In the genomic region with DNA sequence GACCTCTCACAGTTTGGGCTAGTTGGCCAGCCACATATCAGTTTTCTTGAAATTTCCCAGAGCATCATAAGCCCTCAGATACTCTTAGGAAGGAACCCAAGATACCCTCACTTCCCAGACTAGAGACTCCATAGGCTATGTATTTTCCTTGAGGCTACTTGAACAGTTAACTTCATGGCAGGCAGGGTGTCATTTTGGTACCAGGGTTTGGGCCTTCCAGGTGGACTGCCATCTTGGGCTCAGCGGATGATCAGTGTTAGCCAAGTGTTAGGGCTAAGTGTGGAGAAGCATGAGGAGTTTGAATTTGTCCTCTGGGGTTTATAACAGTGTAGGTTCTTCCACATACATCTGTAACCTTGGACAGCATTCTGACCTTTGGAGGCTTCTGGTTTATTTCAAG, we compare ENCODE assay signal across 21 mouse cellular contexts.
DNase-seq lines count a peak whose midpoint lies in the region; ATAC-seq lines count a peak whose summit lies in the region.
"Had no signal": no experiment of that assay in that cellular context is flagged by ENCODE, and none has a peak within 500 bp of the region (broad histone marks: within the 10 kb centered on the region; RNA-seq: fewer than 3 reads in every experiment).

No protein-coding gene starts in this region.

- peaks cover 6% of the 10 kb centered on the region for H3K4me1 ChIP-seq in embryonic facial prominence, embryonic 14.5 days (ENCODE audit: control insufficient read depth, insufficient read depth, low read length)
- peaks cover 10% of the 10 kb centered on the region for H3K4me1 ChIP-seq in embryonic facial prominence, embryonic 10.5 days
- no peaks in the 10 kb centered on the region for H3K4me1 ChIP-seq in heart, embryonic 10.5 days
- H3K4me1 ChIP-seq in heart, embryonic 11.5 days (ENCODE audit: control insufficient read depth, insufficient read depth, low read length) = no peaks in the 10 kb centered on the region
- peaks cover 9% of the 10 kb centered on the region for H3K4me1 ChIP-seq in embryonic facial prominence, embryonic 15.5 days
- H3K4me1 ChIP-seq: embryonic facial prominence, embryonic 12.5 days; forebrain, embryonic 13.5 days; forebrain, embryonic 15.5 days had no signal

- H3K9ac ChIP-seq in embryonic facial prominence, embryonic 14.5 days (ENCODE audit: low read depth, low read length) = no peak overlapping the region
- H3K9ac ChIP-seq in heart, embryonic 11.5 days (ENCODE audit: low read depth, low read length) = no peak overlapping the region
- H3K9ac ChIP-seq in embryonic facial prominence, embryonic 15.5 days = no peak overlapping the region
- H3K9ac ChIP-seq: embryonic facial prominence, embryonic 12.5 days; forebrain, embryonic 13.5 days; forebrain, embryonic 15.5 days; forebrain, postnatal 0 days had no signal

- H3K4me2 ChIP-seq in embryonic facial prominence, embryonic 14.5 days (ENCODE audit: low read depth, low read length) = no peak overlapping the region
- no peak overlapping the region for H3K4me2 ChIP-seq in heart, embryonic 11.5 days
- H3K4me2 ChIP-seq in embryonic facial prominence, embryonic 15.5 days (replicated peaks) = no peak overlapping the region
- H3K4me2 ChIP-seq: embryonic facial prominence, embryonic 12.5 days; forebrain, embryonic 13.5 days; forebrain, embryonic 15.5 days had no signal

- WGBS in embryonic facial prominence, embryonic 14.5 days = 100% methylated on average over 1 of the region's 1 CpGs
- WGBS in embryonic facial prominence, embryonic 10.5 days = 92% methylated on average over 1 of the region's 1 CpGs
- 97% methylated on average over 1 of the region's 1 CpGs for WGBS in heart, embryonic 10.5 days
- 97% methylated on average over 1 of the region's 1 CpGs for WGBS in heart, embryonic 11.5 days (ENCODE audit: insufficient replicate concordance)
- WGBS in embryonic facial prominence, embryonic 15.5 days = 90% methylated on average over 1 of the region's 1 CpGs

- H3K36me3 ChIP-seq in embryonic facial prominence, embryonic 14.5 days (ENCODE audit: control insufficient read depth, insufficient read depth, low read length) = no peaks in the 10 kb centered on the region
- H3K36me3 ChIP-seq in embryonic facial prominence, embryonic 10.5 days (replicated peaks) = no peaks in the 10 kb centered on the region
- no peaks in the 10 kb centered on the region for H3K36me3 ChIP-seq in heart, embryonic 10.5 days
- H3K36me3 ChIP-seq in heart, embryonic 11.5 days (ENCODE audit: control insufficient read depth, insufficient read depth, low read length) = no peaks in the 10 kb centered on the region
- no peaks in the 10 kb centered on the region for H3K36me3 ChIP-seq in embryonic facial prominence, embryonic 15.5 days
- H3K36me3 ChIP-seq: embryonic facial prominence, embryonic 12.5 days; forebrain, embryonic 15.5 days; G1E had no signal

- no peaks in the 10 kb centered on the region for H3K27me3 ChIP-seq in embryonic facial prominence, embryonic 14.5 days (replicated peaks; ENCODE audit: control insufficient read depth, insufficient read depth, low read length)
- H3K27me3 ChIP-seq in embryonic facial prominence, embryonic 10.5 days (replicated peaks; ENCODE audit: low read depth, poor library complexity, severe bottlenecking) = no peaks in the 10 kb centered on the region
- H3K27me3 ChIP-seq in heart, embryonic 10.5 days (ENCODE audit: insufficient read depth, poor library complexity, severe bottlenecking) = no peaks in the 10 kb centered on the region
- no peaks in the 10 kb centered on the region for H3K27me3 ChIP-seq in heart, embryonic 11.5 days (ENCODE audit: control insufficient read depth, insufficient read depth, low read length)
- H3K27me3 ChIP-seq in embryonic facial prominence, embryonic 15.5 days = no peaks in the 10 kb centered on the region
- H3K27me3 ChIP-seq: embryonic facial prominence, embryonic 12.5 days; forebrain, embryonic 13.5 days; forebrain, embryonic 15.5 days; Patski had no signal

- no peak for DNase-seq in embryonic facial prominence, embryonic 14.5 days (ENCODE audit: low spot score)
- DNase-seq in embryonic facial prominence, embryonic 10.5 days (ENCODE audit: low spot score) = no peak
- peak; percentile 64 for DNase-seq in heart, embryonic 10.5 days (ENCODE audit: low spot score)
- DNase-seq: adrenal gland, adult 8-10 months; adrenal gland, postnatal 14 days; adrenal gland, postnatal 36 days; B cell, adult 2 months; cerebellum, adult 18-20 months; cerebellum, adult 8-10 months; cerebellum, adult 9-11 months; cerebellum, postnatal 14 days; cerebellum, postnatal 36 days had no signal

- no peak for ATAC-seq in embryonic facial prominence, embryonic 14.5 days (ENCODE audit: low read depth)
- ATAC-seq in heart, embryonic 11.5 days (replicated peaks; ENCODE audit: insufficient number of reproducible peaks, low FRiP score, low TSS enrichment) = no peak
- no peak for ATAC-seq in embryonic facial prominence, embryonic 15.5 days (ENCODE audit: insufficient number of reproducible peaks, low FRiP score, low TSS enrichment, low read depth)
- ATAC-seq: activated CD4-positive, CD25-positive, alpha-beta regulatory T cell, adult 4 months; forebrain, embryonic 13.5 days; forebrain, embryonic 15.5 days; forebrain, postnatal 0 days had no signal

- H3K27ac ChIP-seq in embryonic facial prominence, embryonic 14.5 days (replicated peaks; ENCODE audit: low read depth, low read length) = peak overlapping the region; percentile 56; the same call in 1 of the 2 replicates
- no peak overlapping the region for H3K27ac ChIP-seq in embryonic facial prominence, embryonic 10.5 days (replicated peaks)
- no peak overlapping the region for H3K27ac ChIP-seq in heart, embryonic 10.5 days
- no peak overlapping the region for H3K27ac ChIP-seq in heart, embryonic 11.5 days (ENCODE audit: low read depth, low read length)
- 0 out of 2 replicates have a peak overlapping the region, but pooled peaks have one; percentile 22 for H3K27ac ChIP-seq in embryonic facial prominence, embryonic 15.5 days (replicated peaks)
- H3K27ac ChIP-seq: embryonic facial prominence, embryonic 12.5 days; forebrain, embryonic 13.5 days; forebrain, embryonic 15.5 days had no signal

- H3K4me3 ChIP-seq in embryonic facial prominence, embryonic 14.5 days (ENCODE audit: low read depth, low read length) = no peak overlapping the region
- no peak overlapping the region for H3K4me3 ChIP-seq in embryonic facial prominence, embryonic 10.5 days
- H3K4me3 ChIP-seq in heart, embryonic 10.5 days = no peak overlapping the region
- no peak overlapping the region for H3K4me3 ChIP-seq in heart, embryonic 11.5 days (ENCODE audit: low read depth, low read length)
- H3K4me3 ChIP-seq in embryonic facial prominence, embryonic 15.5 days (replicated peaks) = no peak overlapping the region
- H3K4me3 ChIP-seq: embryonic facial prominence, embryonic 12.5 days; forebrain, embryonic 13.5 days; forebrain, embryonic 15.5 days had no signal

- no peaks in the 10 kb centered on the region for H3K9me3 ChIP-seq in embryonic facial prominence, embryonic 14.5 days (ENCODE audit: control insufficient read depth, low read length)
- no peaks in the 10 kb centered on the region for H3K9me3 ChIP-seq in embryonic facial prominence, embryonic 10.5 days
- no peaks in the 10 kb centered on the region for H3K9me3 ChIP-seq in heart, embryonic 10.5 days
- H3K9me3 ChIP-seq in heart, embryonic 11.5 days (replicated peaks; ENCODE audit: control insufficient read depth, low read length) = no peaks in the 10 kb centered on the region
- no peaks in the 10 kb centered on the region for H3K9me3 ChIP-seq in embryonic facial prominence, embryonic 15.5 days (replicated peaks)
- H3K9me3 ChIP-seq: embryonic facial prominence, embryonic 12.5 days; forebrain, embryonic 13.5 days; forebrain, embryonic 15.5 days had no signal

Comparison
In these comparisons a context has a peak if more than half of its experiments do, and no peak if none do; other contexts are left out.
1. H3K27ac ChIP-seq: peak in embryonic facial prominence, embryonic 14.5 days (single experiment) and embryonic facial prominence, embryonic 15.5 days (single experiment); none in embryonic facial prominence, embryonic 10.5 days (single experiment), heart, embryonic 10.5 days (single experiment) and heart, embryonic 11.5 days (single experiment).